Mouse (Mus musculus) bone marrow macrophage, adult 2 months (primary cell): ENCODE measurements around the gene Mfap3l.

Source experiments
- CTCF ChIP-seq: IDR thresholded peaks from 2 replicates; pipeline ENCODE4 v1.5.1; 2012; ENCODE audit warnings: low read depth, mild to moderate bottlenecking, low read length, moderate library complexity
- POLR2A ChIP-seq: IDR thresholded peaks from 2 replicates; pipeline ENCODE4 v1.6.1; 2012; ENCODE audit warnings: mild to moderate bottlenecking, low read depth, low read length, borderline replicate concordance

GRCm38 (mm10) chr8:60624722-60625121, 7.9 kb upstream of the Mfap3l start:
- TF ChIP-seq POLR2A (no peak), CTCF (no peak)
